Mouse (Mus musculus): ENCODE measurements at regions not wholly inside any gene's neighbourhood (a gene's known extent, or its start where the extent isn't known, plus 50 kb on each side); places are given as distances from the start of the nearest gene placed in this dataset.
A peak's percentile ranks its signal among the peaks of the same experiment; 100 is the strongest.

DNA sequence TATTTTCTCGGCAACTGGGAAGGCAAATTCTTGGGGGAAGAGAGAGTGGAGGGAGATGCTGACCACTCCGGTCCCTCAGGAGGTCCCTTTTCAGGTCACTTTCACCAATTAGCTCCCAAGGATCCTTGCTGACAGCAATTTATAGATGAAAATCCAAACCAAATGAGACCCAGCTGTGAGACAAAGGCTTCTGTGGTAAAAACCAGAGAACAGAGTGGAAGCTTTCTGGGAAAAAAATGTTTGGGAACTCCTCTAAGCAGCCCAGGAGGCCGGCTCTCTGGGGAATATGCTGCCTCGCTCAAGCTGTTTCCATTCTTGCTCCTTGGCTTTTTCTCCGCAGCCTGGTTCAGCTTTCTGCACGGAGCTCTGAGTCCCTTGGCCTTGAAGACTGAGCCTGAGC lies 73.5 kb upstream of the Ddit4l start:
- Histone ChIP-seq H3K9ac (ENCODE audit: low read depth, low read length) (no peak overlapping the region), H3K4me2 (0 out of 2 replicates have a peak overlapping the region, but pooled peaks have one; percentile 31), H3K36me3 (ENCODE audit: control insufficient read depth, insufficient read depth, low read length) (no peaks in the 10 kb centered on the region), H3K4me3 (ENCODE audit: low read depth, low read length) (no peak overlapping the region), H3K9me3 (ENCODE audit: control insufficient read depth, low read length) (no peaks in the 10 kb centered on the region), H3K4me1 (replicated peaks; ENCODE audit: control insufficient read depth, insufficient read depth, low read length) (no peaks in the 10 kb centered on the region), H3K27ac (ENCODE audit: low read depth, low read length) (no peak overlapping the region), H3K27me3 (replicated peaks; ENCODE audit: control insufficient read depth, insufficient read depth, low read length) (no peaks in the 10 kb centered on the region)
- 14% methylated on average over 6 of the region's 6 CpGs for WGBS
- DNase-seq (ENCODE audit: low spot score) (no peak), ATAC-seq (replicated peaks; ENCODE audit: low FRiP score) (no peak)

DNA sequence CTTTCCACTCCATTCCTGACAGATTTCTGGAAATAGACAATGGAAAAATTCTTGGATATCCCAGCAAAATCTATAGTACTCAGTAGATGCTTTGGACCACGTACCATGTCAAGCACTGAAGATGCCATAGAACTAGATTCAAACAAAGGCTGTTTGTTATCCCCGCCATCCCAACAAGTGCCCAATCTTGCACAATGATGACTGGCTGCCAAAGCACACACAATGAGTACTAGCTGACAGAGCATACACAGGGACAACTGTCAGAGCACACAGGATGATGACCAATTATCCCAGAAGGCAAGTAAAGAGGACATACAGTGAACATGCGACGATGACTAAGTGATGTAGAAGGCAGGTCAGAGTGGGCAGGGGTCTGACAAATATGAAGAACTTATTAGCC lies 70.7 kb upstream of the Ddit4l start:
- WGBS = 86% methylated on average over 4 of the region's 4 CpGs
- no peak for DNase-seq (ENCODE audit: low spot score)
- H3K9ac ChIP-seq (ENCODE audit: low read depth, low read length) = no peak overlapping the region

DNA sequence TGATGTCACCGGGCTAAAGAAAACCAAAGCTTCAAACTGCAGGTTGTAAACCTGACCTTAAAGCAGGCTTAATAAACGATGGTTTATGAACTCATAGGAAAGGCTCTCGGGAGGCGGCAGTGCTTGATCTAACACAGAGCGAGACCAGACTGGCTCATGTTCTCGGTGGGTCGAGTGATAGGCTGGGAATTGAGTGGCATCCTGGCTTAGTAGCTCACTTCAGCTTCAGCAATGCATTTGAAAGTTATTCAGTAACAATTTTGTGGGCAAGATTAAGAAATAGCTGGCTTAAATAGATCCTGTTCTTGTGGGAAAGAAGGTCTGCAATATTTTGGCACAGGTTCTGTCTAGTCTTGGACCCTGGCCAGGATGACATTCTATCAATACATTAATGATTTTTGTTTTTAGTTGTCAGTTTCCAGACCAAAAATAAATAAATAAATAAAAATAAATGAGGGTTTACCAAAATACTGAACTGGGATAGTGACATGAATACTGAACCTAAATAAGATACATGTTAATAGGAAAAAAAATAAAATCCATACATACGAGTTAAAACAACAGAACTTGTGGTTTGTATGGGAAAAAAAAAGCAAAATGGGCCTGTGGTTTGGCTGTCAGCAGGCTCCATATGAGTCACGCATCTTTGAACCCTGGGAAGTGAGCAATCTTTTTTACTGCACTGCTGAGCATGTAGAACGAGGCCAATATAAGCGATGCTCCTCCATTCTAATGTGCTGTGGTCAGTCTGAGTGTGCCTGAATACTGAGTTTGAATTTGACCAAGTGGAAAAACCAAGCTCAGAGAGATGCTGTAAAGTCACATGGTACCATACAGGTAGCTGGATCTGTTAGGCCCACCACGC lies 68.7 kb upstream of the Ddit4l start:
- Histone ChIP-seq H3K36me3 (ENCODE audit: control insufficient read depth, insufficient read depth, low read length) (no peaks in the 10 kb centered on the region), H3K27ac (ENCODE audit: low read depth, low read length) (no peak overlapping the region), H3K4me2 (no peak overlapping the region), H3K9ac (ENCODE audit: low read depth, low read length) (no peak overlapping the region), H3K4me3 (ENCODE audit: low read depth, low read length) (no peak overlapping the region), H3K9me3 (ENCODE audit: control insufficient read depth, low read length) (no peaks in the 10 kb centered on the region), H3K27me3 (replicated peaks; ENCODE audit: control insufficient read depth, insufficient read depth, low read length) (no peaks in the 10 kb centered on the region), H3K4me1 (replicated peaks; ENCODE audit: control insufficient read depth, insufficient read depth, low read length) (no peaks in the 10 kb centered on the region)
- ATAC-seq (replicated peaks; ENCODE audit: low FRiP score) = no peak
- 73% methylated on average over 12 of the region's 12 CpGs for WGBS
- no peak for DNase-seq (ENCODE audit: low spot score)

More for the DNA sequence above, 70.7 kb upstream of the Ddit4l start:
- no peak for ATAC-seq (replicated peaks; ENCODE audit: low FRiP score)
- H3K27ac ChIP-seq (ENCODE audit: low read depth, low read length) = no peak overlapping the region
- H3K4me3 ChIP-seq (ENCODE audit: low read depth, low read length) = no peak overlapping the region
- no peak overlapping the region for H3K4me2 ChIP-seq
- no peaks in the 10 kb centered on the region for H3K9me3 ChIP-seq (ENCODE audit: control insufficient read depth, low read length)
- H3K27me3 ChIP-seq (replicated peaks; ENCODE audit: control insufficient read depth, insufficient read depth, low read length) = no peaks in the 10 kb centered on the region
- H3K4me1 ChIP-seq (replicated peaks; ENCODE audit: control insufficient read depth, insufficient read depth, low read length) = no peaks in the 10 kb centered on the region
- no peaks in the 10 kb centered on the region for H3K36me3 ChIP-seq (ENCODE audit: control insufficient read depth, insufficient read depth, low read length)

- Histone ChIP-seq H3K36me3 (ENCODE audit: control insufficient read depth, insufficient read depth, low read length) (no peaks in the 10 kb centered on the region), H3K9ac (ENCODE audit: low read depth, low read length) (no peak overlapping the region), H3K27me3 (replicated peaks; ENCODE audit: control insufficient read depth, insufficient read depth, low read length) (no peaks in the 10 kb centered on the region), H3K4me3 (ENCODE audit: low read depth, low read length) (no peak overlapping the region), H3K4me1 (replicated peaks; ENCODE audit: control insufficient read depth, insufficient read depth, low read length) (no peaks in the 10 kb centered on the region), H3K4me2 (no peak overlapping the region), H3K27ac (ENCODE audit: low read depth, low read length) (no peak overlapping the region), H3K9me3 (ENCODE audit: control insufficient read depth, low read length) (no peaks in the 10 kb centered on the region)
- 76% methylated on average over 6 of the region's 6 CpGs for WGBS
- no peak for ATAC-seq (replicated peaks; ENCODE audit: low FRiP score)
- DNase-seq (ENCODE audit: low spot score) = no peak
Observed at GRCm38 (mm10) chr3:137560851-137561449, 60.5 kb upstream of the Ddit4l start.

DNA sequence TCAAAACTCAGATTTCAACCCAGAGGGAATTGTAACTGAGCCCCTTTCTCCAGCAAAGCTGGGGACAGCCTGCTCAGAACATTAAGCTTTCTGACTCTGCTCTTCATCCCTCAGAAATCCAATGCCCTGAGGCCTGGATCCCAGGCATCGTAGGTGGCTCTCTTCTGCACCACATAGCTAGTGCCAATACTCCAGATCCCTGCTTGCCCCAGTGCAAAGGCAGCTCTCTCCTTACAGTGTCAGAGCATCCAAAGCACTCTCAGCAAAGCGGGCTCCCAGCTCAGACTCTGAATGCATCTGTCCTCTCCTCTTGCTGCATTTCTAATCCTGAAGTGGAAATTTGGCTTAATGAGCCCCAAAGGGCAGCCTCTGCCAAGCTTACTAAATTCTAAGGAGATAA lies 59.4 kb upstream of the Ddit4l start:
- no peak overlapping the region for H3K4me3 ChIP-seq (ENCODE audit: low read depth, low read length)
- H3K9ac ChIP-seq (ENCODE audit: low read depth, low read length) = no peak overlapping the region
- no peak for DNase-seq (ENCODE audit: low spot score)
- H3K27me3 ChIP-seq (replicated peaks; ENCODE audit: control insufficient read depth, insufficient read depth, low read length) = no peaks in the 10 kb centered on the region
- H3K4me1 ChIP-seq (replicated peaks; ENCODE audit: control insufficient read depth, insufficient read depth, low read length) = no peaks in the 10 kb centered on the region
- WGBS = 91% methylated on average over 2 of the region's 2 CpGs
- no peak overlapping the region for H3K27ac ChIP-seq (ENCODE audit: low read depth, low read length)
- no peaks in the 10 kb centered on the region for H3K36me3 ChIP-seq (ENCODE audit: control insufficient read depth, insufficient read depth, low read length)
- H3K9me3 ChIP-seq (ENCODE audit: control insufficient read depth, low read length) = no peaks in the 10 kb centered on the region
- ATAC-seq (replicated peaks; ENCODE audit: low FRiP score) = no peak
- no peak overlapping the region for H3K4me2 ChIP-seq

GRCm38 (mm10) chr3:137563541-137564080 lies 57.8 kb upstream of the Ddit4l start:
- no peaks in the 10 kb centered on the region for H3K4me1 ChIP-seq (replicated peaks; ENCODE audit: control insufficient read depth, insufficient read depth, low read length)
- no peak overlapping the region for H3K4me2 ChIP-seq
- DNase-seq (ENCODE audit: low spot score) (no peak), ATAC-seq (replicated peaks; ENCODE audit: low FRiP score) (no peak)
- no peak overlapping the region for H3K27ac ChIP-seq (ENCODE audit: low read depth, low read length)
- no peaks in the 10 kb centered on the region for H3K36me3 ChIP-seq (ENCODE audit: control insufficient read depth, insufficient read depth, low read length)
- H3K9ac ChIP-seq (ENCODE audit: low read depth, low read length) = no peak overlapping the region
- WGBS = 77% methylated on average over 6 of the region's 6 CpGs
- no peaks in the 10 kb centered on the region for H3K9me3 ChIP-seq (ENCODE audit: control insufficient read depth, low read length)
- H3K4me3 ChIP-seq (ENCODE audit: low read depth, low read length) = no peak overlapping the region
- H3K27me3 ChIP-seq (replicated peaks; ENCODE audit: control insufficient read depth, insufficient read depth, low read length) = no peaks in the 10 kb centered on the region

DNA sequence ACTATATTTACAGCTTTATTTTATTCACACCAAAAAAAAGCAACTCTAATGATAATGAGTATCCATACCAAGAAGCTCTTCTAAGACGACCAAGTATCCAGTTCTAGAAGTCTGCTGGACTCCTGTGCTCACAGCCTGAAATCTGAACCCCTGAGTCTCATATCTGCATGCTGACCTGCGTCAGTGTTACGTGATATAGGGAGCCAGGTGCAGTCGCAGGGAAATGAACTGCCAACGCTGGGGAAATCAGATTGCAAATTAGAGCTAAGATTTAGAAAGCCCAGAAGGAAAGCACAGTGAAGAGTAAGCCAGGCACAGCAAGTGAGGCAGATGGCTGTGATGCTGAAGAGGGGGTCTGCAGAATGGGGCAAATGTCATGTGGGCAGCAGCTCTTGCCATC lies 57.1 kb upstream of the Ddit4l start:
- Histone ChIP-seq H3K4me2 (no peak overlapping the region), H3K4me3 (ENCODE audit: low read depth, low read length) (no peak overlapping the region)
- DNase-seq (ENCODE audit: low spot score) = no peak

GRCm38 (mm10) chr3:137568580-137569313 lies 52.7 kb upstream of the Ddit4l start:
- ATAC-seq (replicated peaks; ENCODE audit: low FRiP score) = no peak
- Histone ChIP-seq H3K27me3 (replicated peaks; ENCODE audit: control insufficient read depth, insufficient read depth, low read length) (no peaks in the 10 kb centered on the region), H3K4me1 (replicated peaks; ENCODE audit: control insufficient read depth, insufficient read depth, low read length) (no peaks in the 10 kb centered on the region)

More for the DNA sequence above, 57.1 kb upstream of the Ddit4l start:
- ATAC-seq (replicated peaks; ENCODE audit: low FRiP score) = no peak
- H3K4me1 ChIP-seq (replicated peaks; ENCODE audit: control insufficient read depth, insufficient read depth, low read length) = no peaks in the 10 kb centered on the region
- no peaks in the 10 kb centered on the region for H3K9me3 ChIP-seq (ENCODE audit: control insufficient read depth, low read length)
- no peaks in the 10 kb centered on the region for H3K27me3 ChIP-seq (replicated peaks; ENCODE audit: control insufficient read depth, insufficient read depth, low read length)
- H3K36me3 ChIP-seq (ENCODE audit: control insufficient read depth, insufficient read depth, low read length) = no peaks in the 10 kb centered on the region
- H3K27ac ChIP-seq (ENCODE audit: low read depth, low read length) = no peak overlapping the region
- 57% methylated on average over 5 of the region's 5 CpGs for WGBS
- no peak overlapping the region for H3K9ac ChIP-seq (ENCODE audit: low read depth, low read length)

More at GRCm38 (mm10) chr3:137568580-137569313, 52.7 kb upstream of the Ddit4l start:
- DNase-seq (ENCODE audit: low spot score) = no peak
- Histone ChIP-seq H3K36me3 (ENCODE audit: control insufficient read depth, insufficient read depth, low read length) (no peaks in the 10 kb centered on the region), H3K4me2 (no peak overlapping the region), H3K9ac (ENCODE audit: low read depth, low read length) (no peak overlapping the region), H3K9me3 (ENCODE audit: control insufficient read depth, low read length) (no peaks in the 10 kb centered on the region), H3K27ac (ENCODE audit: low read depth, low read length) (no peak overlapping the region), H3K4me3 (ENCODE audit: low read depth, low read length) (no peak overlapping the region)
- 94% methylated on average over 2 of the region's 2 CpGs for WGBS

Measured in liver, embryonic 11.5 days (tissue).